Mouse (Mus musculus) gonadal fat pad, adult 2 months (tissue): ENCODE measurements at regions not wholly inside any gene's neighbourhood (a gene's known extent, or its start where the extent isn't known, plus 50 kb on each side); places are given as distances from the start of the nearest gene placed in this dataset.
"Not testable (repeated sequence)": the region's sequence is repeated elsewhere in the genome, so short reads cannot be mapped to it uniquely, and the experiment has no call there.

Experiments
- DNase-seq: peaks from one replicate; pipeline ENCODE4 v3.0.0-alpha.2; 2012; ENCODE audit warnings: low read depth

DNA sequence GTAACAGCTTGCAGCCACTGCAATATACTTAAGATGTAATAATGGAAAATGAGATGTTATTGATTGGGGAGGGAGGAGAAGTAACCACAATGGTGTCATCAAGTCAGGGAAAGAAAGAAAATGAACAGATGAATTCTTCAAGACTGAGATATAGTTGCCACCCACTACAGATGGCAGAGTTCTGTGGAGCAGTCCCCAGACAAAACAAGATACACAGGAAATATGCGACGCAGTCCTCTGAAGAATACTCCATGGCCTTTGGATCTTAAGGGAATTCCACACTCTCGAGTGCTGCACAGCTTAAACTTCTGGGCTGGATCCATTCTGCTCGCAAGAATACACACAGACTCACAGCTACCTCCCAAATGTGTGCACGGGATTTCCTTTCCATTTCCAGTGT lies 113.4 kb downstream of the Sox4 start:
- DNase-seq = no peak

DNA sequence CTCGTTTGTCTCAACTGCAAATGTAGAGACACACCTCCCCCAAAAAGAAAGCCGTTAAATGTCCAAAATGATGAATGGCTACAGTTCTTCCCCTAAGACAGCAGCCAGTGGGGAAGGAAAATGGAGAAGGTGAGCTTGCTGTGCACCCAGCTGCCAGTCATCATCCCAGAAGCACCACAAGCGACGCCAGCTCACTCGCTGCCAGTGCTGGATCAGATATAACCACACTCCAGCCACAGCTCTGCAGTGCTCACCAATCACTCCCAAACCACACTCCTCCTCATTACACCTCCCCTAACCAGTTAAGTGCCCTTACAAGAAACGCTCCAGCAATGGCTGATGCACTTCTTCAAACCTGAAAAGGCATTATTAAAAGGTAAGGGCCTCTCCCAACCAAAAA lies 114.4 kb downstream of the Sox4 start:
- no peak for DNase-seq

DNA sequence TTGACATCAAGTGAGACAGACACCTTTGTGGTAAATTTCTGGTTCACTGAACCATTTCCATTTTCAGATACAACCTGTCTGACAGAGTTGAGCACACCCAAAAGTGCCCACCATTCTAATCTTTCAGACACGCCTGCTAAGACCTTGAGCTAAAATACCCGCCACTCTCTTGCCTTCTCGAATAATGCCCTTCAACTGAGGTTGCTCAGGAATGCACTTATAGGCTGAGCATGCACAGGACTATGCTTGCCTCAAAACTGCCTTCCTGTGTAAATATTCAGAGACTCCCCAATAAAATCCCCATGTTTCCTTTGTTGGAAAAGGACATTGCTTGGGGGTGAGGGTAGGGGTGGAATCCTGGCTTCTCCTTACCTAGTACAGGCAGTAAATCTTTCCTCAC lies 115.3 kb downstream of the Sox4 start:
- DNase-seq = no peak

DNA sequence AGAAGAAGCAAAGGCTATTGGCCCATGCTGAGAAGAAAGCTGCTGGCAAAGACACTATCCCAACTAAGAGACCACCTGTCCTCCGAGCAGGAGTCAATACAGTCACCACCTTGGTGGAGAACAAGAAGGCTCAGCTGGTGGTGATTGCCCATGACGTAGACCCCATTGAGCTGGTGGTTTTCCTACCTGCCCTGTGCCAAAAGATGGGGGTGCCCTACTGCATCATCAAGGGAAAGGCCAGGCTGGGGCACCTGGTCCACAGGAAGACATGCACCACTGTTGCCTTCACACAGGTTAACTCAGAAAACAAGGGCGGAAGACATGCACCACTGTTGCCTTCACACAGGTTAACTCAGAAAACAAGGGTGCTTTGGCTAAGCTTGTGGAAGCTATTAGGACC lies 116.3 kb downstream of the Sox4 start:
- DNase-seq = not testable (repeated sequence)

DNA sequence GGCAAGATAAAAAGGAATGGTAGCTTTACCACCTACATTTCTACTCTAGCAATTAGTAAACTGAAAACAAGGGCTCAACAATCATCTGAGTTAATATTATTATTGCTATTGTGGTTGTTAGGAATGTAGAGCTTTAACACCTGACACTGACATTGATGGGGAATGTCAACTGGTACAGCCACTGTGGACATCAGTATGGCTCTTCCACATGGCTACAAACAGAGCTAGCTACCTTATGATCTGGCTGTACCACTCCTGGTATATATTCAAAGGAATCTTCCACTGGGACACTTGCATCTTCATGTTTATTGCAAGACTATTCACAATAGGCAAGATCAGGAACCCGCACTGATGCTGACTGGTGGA lies 119.8 kb downstream of the Sox4 start:
- DNase-seq = no peak

DNA sequence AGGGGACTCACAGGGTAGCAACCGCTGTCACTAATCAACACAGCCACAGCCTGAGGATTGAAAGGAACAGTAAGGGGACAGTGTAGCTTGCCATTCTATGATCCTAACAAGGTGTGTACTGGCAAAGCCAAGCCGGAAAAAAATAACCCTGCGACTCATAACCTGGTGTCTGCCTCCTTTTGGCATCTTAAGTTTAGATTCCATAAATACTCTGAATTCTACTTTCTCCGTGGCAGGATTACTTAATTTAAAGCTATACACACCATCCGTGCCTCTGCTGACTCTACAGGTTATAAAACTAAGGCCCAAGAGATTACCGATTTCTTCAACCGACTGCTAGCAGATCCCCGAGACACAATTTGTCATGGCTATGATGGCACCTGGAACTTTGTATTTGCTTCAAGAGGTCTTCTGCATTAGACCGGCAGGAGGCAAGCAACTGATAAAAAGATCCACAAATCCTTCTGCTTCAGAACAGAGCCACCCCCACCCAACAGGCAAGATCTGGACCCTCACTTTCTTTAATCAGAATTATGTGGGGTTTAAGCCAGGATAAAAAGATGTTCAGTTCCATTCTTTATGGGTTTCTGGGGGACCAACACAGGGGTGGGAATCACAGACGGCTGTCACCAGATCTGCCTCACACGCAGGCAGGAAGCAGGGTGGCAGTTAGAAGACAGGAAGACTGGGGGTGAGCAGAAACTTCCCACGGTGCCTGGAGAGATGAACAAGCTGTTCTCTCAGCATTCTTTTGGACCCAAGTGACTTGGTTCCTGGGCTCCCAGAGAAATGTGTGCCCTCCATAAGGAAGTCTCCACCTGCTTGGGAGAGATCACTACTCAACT lies 120.4 kb downstream of the Sox4 start:
- no peak for DNase-seq

DNA sequence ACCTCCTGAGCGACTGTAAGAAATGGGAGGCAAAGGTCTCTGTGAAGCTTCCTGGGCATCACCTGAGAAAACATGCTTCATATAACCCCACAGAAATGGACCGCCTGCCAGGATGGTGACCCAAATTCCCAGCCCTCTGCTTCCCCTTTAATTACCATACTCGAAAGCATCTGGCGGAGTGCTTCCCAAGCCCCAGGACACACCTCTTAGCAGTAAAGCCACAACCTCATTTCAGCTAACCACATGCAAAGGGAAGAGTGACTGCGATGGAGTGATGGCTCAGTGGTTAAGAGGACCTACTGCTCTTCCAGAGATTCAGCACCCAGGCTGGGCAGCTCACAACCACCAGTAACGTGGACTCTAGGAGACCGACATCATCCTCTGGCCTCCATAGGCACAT lies 127.2 kb downstream of the Sox4 start:
- no peak for DNase-seq

DNA sequence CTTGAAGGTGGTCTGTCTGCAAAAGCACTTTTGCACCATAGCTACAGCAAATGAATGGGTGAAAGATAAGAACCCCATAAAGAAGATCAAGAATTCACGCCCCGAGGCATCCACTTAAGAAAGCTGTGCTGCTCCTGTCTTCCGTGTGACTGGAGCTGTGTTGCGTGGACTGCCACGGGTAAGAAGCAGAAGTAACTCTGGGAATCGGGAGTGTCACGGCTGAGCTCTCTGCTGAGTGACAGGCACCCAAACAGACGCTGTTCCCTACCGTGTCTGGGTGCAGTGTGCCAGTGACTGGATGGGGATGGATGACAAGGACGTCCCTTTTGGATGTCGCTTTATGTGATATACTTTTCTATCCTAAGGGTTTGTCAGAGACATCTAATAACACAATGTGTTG lies 129.5 kb downstream of the Sox4 start:
- no peak for DNase-seq

DNA sequence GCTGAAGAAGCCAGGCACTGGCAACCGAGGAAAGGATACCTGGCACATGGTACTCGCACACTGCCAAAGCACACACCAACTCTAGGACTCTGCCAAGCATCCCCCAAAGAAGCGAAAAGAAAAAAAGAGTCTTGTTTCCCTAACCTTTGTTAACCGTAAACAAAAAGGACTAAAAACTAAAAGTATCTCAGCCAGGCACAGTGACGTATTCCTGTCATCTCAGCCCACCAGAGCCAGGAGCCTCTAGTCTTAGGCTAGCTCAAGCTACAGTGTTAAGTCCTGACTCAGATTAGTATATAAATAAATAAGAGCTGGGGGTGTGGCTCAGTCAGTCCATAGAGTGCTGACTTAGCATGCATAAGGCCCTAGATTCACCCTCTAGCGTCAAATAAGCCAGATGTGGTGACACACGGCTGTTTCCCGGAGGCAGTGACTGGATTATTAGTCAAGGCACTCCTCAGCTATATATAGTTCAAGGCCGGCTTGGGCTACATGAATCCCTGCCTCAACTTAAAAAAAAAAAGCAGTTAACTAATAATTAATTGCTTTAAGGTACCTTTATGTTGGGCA lies 130.1 kb downstream of the Sox4 start:
- DNase-seq = no peak

DNA sequence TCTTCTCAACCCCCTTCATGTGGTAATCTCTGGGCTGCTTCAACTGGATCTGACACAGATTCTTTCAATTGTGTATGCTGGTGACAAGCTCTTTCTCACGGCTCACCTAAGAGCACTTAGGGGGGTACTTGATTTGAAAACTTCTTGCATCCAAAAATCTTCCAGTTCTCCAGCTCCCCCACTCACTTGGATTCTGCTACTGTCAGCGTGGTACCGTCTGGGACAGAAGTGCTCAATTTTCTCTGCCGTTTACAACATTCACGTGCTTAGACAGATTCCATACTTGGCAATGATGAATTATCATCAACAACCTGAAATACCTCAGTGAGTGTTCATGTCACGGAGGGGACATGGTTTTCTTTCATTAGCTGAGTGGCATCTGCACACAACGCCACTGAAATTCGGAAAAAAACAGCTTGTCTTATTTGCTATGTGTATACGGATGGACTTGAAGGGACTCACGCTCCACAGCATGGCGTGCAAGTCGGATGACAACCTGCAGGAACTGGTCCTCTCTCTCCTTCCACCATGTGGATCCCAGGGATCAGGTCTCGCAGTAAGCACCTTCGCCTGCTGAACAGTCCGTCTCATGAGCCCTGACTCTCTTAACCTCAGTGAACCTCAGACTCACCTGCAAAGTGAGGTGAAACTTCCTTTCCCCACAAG lies 132.5 kb downstream of the Sox4 start:
- DNase-seq = no peak

DNA sequence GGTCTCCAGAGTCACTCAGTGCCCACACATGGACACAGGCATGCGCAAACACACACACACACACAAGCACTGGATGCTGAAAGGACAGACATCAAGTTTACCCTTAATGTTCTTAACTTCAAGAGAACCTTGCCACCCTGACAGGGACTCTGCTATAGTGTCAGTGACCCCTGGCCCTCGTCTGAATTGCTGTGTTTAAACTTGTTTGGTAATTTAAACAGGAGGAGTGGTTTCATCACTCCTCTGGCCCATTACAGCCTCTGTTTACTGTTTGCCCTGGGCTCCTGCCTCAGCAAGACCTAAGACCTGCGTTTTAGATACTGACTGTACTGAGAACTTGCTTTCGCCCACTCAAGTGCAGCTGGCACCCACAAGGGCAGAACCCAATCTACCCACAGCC lies 139.4 kb downstream of the Sox4 start:
- no peak for DNase-seq

DNA sequence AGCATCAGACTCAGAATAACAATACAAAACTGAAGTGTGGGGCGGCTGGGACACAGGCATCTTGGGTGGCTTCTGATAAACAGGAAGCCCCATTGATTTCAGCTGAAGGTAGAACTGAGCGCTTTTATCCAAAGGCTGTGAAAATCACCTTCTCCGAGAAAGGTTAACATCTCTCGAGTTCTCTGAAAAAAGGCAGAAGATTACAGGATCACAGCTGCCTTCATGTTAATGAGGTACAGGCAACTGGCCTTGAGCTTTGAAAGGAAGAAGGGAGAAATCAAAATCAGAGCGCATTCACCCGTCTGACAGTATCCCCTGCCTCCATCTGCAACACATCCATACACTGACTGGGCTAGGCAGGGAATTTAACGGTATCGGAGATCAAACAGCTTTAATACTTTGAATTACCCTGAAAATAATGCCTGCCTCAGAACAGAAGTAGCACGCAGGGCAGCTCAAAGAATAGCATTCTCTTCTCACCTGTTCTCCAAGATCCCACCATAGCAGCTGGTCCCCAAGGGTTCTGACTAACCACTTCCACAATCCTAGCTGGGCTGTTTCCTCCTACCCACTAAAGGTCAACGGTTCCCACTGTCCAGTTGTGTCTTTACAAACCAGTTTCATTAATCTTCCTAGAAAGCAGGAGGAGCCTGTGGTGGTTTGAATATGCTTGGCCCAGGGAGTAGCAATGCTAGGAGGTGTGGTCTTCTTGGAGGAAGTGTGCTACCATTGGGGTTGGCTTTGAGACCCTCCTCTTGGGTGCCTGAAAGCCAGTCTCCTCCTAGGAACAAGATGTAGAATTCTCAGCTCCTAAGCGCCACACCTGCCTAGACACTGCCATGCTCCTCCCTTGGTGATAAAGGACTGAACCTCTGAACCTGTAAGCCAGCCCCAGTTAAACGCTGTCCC lies 141.6 kb downstream of the Sox4 start:
- no peak for DNase-seq

DNA sequence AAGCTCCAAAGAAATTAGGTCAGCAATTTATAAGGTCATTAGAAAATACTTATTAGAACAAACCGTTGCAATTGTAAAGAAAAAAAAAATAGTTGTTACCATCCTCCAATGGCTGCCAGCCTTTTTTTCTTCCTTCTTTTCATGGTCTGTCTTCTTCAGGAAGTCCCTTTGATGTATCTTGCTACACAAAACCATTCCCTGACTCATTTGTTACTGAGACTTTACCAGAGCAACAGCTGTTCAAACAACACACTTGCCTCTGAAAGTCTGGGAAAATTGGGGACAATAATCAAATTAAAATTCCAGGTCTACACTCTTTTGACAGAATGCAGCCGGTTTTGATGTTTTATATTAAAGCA lies 142.5 kb downstream of the Sox4 start:
- no peak for DNase-seq

DNA sequence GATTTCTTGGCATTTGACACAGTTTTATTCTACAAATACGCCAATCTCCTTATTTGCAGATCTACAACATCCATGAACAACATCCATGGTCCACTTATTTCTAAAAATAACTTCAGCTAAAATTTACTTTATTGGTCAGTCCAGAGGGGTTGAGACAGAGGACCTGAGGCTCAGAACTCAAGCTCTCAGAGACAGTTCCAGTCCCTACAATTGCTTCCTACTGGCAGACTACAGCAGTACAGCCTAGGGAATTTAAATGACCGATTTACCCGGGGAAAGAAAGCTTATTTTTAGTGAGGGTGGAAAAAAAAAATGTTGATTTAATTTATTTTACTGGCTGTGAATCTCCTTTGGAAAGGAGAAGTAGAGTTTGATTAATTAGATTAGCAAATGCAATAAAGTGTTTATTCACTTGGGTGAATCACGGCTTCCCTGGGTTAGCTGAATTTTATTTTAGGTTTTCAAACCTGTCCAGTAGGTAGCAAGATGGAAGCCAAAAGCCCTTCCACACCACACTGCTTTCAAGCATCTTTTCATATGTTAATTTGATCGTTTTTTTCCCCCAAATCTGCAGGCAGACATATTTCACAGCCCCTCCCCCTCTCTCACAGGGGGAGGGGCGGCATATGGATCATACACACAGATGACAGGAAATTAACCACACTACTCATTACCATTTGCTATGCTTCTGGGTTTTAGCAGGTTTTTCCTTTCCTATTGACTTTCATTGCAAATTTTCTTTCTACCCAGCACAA lies 143.0 kb downstream of the Sox4 start:
- DNase-seq = no peak

DNA sequence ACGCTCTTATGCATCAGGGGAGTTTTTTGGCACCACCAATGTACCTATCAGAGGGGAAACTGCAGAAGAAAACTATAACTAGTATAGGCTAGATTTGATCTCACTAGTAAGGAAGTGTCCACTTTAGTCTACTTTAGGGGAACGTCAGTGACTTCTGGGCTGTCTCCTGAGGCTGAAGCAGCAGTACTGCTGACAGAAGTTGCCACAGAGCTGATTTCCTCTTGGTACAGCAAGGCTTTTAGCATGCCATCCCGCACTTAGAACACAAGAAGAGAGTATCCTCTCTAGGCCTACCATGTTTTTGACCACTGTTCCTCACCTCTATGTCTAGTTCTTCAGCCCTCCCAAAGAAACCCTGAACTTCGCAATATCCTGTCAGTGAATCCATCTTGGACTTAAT lies 148.2 kb downstream of the Sox4 start:
- no peak for DNase-seq

DNA sequence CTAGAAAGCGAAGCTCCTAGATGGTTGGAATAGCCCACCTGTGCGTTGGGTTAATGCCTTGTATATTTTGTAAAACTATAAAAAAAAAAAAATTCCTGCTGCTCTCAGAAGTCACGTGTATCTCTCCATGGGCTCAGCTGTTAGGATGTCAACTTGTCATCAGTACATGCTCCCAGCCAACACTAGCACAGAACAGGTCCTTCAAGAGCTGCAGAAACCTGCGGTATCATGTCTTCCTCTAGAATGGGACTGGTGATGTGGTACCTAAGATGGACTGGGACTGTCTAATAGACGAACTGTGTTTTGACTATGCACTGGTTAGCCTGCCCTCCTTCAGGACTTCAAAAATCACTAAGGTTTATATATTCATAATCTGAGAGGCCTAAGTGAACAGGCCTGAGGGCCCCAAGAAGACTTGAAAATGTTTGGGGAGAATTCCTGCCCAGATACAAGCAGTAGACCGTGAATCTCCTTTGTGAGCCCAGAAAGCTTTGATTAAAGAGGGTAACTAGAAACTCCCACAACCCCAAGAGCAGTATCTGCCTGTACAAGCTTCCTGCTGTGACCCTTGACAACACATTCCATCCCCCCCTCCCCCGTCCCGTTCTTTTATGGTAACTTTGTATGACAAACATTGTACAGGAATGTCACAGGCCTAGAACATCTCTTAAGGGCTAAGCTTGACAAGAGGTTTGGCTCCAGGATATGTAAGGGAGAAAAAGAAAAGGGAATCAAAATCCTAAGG lies 152.1 kb downstream of the Sox4 start:
- no peak for DNase-seq

DNA sequence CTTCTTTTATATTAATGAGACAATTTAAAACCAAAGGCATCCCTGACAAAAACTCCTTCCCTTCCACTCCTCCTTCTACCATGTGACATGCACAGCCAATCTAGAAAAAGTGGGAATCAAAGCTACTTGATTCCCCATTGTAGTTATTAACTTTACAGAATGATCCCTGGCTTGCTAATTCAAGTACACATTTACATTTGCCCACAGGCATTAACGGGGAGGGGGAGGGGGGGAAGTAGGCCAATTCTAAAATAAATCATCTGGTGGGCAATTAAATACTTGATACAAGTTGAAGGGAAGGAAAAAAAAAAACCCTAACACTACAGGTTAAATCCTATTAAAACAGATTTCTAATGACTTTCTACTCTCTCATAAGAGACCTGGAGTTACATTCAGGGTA lies 152.8 kb downstream of the Sox4 start:
- no peak for DNase-seq

DNA sequence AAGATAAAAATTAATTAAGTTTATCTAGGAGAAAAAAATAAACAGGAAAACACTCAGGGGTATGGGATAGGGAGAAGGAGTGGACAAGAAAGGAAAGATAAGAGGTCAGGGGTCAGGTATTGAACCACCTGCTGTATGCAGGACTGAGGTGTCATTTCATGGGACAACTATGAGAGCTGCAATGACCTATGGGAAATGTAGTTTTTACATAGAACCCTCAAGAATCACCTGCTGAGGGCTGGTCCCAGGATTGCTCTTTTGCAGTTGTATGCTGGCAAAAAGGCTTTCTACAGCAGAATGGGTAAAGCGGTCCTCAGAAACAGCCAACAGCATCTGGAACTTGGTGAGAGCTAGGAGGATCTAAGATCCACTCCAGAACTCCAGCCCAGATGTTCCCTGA lies 154.0 kb downstream of the Sox4 start:
- DNase-seq = no peak

DNA sequence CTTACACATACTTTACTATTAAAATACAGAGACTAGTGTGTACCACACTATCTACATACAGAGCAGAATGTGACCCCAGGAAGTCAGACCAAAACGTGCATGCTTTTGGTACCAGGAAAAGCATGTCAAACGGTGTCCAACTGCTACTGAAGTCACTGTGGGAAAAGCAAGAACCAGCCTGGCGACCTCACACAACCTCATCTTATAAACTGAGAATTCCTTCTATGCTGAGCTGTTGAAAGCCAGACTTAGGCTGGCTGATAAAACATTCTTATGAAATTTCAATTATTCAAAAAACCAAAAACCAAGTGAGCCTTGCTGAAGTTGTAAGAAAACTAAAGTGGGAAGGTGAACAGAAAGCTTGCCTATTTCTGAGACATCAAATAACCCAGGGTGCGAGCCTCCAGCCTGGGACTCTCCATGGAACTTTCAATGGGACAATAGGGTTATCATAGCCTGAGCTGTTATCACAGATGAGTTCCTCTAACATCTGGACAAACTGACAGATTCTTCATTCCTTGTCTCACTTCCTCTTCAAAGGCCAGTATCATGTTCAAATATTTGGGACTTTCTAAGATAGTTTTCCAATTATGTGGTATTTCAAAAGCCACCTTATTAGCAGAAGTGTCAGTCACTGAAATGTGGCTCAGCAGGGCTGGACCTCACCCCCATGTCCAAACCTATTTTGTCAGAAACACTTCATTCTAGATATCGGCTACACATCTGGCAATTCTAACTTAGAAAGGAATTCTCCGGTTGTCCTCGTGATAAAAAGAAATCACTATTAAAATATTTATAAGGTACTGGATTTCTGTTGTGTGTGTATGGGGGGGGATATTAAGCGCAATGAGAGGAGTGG lies 155.7 kb downstream of the Sox4 start:
- no peak for DNase-seq

DNA sequence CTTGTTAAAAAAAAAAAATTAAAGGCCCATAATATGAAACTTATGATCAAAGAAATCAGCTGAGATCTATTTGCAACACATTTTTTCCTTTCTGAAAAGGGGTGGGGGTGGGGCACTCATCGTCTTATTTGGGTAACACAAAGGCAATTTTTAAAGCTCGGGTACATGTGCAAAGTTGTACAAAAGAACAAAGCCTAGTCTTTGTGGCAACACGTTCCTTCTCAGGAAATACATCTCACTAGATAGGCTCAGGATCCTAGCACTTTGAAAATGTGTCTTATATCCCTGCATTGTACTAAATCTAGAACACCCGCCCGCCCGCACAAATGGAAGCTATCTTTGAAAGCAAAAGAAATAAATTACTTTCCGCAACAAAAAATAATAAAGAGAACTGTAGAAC lies 158.2 kb downstream of the Sox4 start:
- no peak for DNase-seq
